Mouse (Mus musculus): ENCODE results near the gene Gm17334. TPM values are rescaled to one million over a fixed set of nuclear protein-coding genes. Genes with fewer than 3 reads are reported as not detected.

Gm17334 gene
- polyA plus RNA-seq, 1 experiment from 2014 or later, result not detected

- H3K4me1 ChIP-seq (ENCODE audit: control insufficient read depth, insufficient read depth, low read length), result no peaks in the 10 kb centered on the region
- ATAC-seq (ENCODE audit: low FRiP score, low TSS enrichment), result no peak
- H3K27me3 ChIP-seq (ENCODE audit: control insufficient read depth, insufficient read depth, low read length), result no peaks in the 10 kb centered on the region
- WGBS, result 83% methylated on average over 6 of the region's 6 CpGs
- no peaks in the 10 kb centered on the region for H3K9me3 ChIP-seq (ENCODE audit: control insufficient read depth, low read length)
- no peak overlapping the region for H3K4me3 ChIP-seq (ENCODE audit: low read length)
- no peak overlapping the region for H3K27ac ChIP-seq (ENCODE audit: low read depth, low read length)
- H3K36me3 ChIP-seq (ENCODE audit: control insufficient read depth, insufficient read depth, low read length), result no peaks in the 10 kb centered on the region
- no peak overlapping the region for H3K9ac ChIP-seq (ENCODE audit: low read depth, low read length)
- no peak overlapping the region for H3K4me2 ChIP-seq (replicated peaks; ENCODE audit: low read depth, low read length)
These were observed 24.4 kb downstream of the Gm17334 start for GRCm38 (mm10) chr11:53748614-53749013.

- H3K27ac ChIP-seq (ENCODE audit: low read depth, low read length), result no peak overlapping the region
- H3K4me3 ChIP-seq (ENCODE audit: low read length), result no peak overlapping the region
- no peak for ATAC-seq (ENCODE audit: low FRiP score, low TSS enrichment)
- no peaks in the 10 kb centered on the region for H3K36me3 ChIP-seq (ENCODE audit: control insufficient read depth, insufficient read depth, low read length)
- no peaks in the 10 kb centered on the region for H3K4me1 ChIP-seq (ENCODE audit: control insufficient read depth, insufficient read depth, low read length)
- H3K4me2 ChIP-seq (replicated peaks; ENCODE audit: low read depth, low read length), result no peak overlapping the region
- H3K9ac ChIP-seq (ENCODE audit: low read depth, low read length), result no peak overlapping the region
- no peaks in the 10 kb centered on the region for H3K27me3 ChIP-seq (ENCODE audit: control insufficient read depth, insufficient read depth, low read length)
- no peaks in the 10 kb centered on the region for H3K9me3 ChIP-seq (ENCODE audit: control insufficient read depth, low read length)
- WGBS, result 85% methylated on average over 9 of the region's 9 CpGs
These were observed 25.0 kb downstream of the Gm17334 start for GRCm38 (mm10) chr11:53747985-53748384.

GRCm38 (mm10) chr11:53745260-53745659 lies 27.7 kb downstream of the Gm17334 start:
- Histone ChIP-seq H3K4me1 (ENCODE audit: control insufficient read depth, insufficient read depth, low read length) (no peaks in the 10 kb centered on the region), H3K27ac (ENCODE audit: low read depth, low read length) (no peak overlapping the region), H3K9ac (ENCODE audit: low read depth, low read length) (no peak overlapping the region), H3K9me3 (ENCODE audit: control insufficient read depth, low read length) (no peaks in the 10 kb centered on the region), H3K4me2 (replicated peaks; ENCODE audit: low read depth, low read length) (no peak overlapping the region), H3K27me3 (ENCODE audit: control insufficient read depth, insufficient read depth, low read length) (no peaks in the 10 kb centered on the region), H3K4me3 (ENCODE audit: low read length) (no peak overlapping the region), H3K36me3 (ENCODE audit: control insufficient read depth, insufficient read depth, low read length) (no peaks in the 10 kb centered on the region)
- no peak for ATAC-seq (ENCODE audit: low FRiP score, low TSS enrichment)
- WGBS, result 88% methylated on average over 2 of the region's 2 CpGs

GRCm38 (mm10) chr11:53742353-53742752 lies 30.6 kb downstream of the Gm17334 start:
- no peaks in the 10 kb centered on the region for H3K27me3 ChIP-seq (ENCODE audit: control insufficient read depth, insufficient read depth, low read length)
- H3K4me3 ChIP-seq (ENCODE audit: low read length), result no peak overlapping the region
- H3K4me2 ChIP-seq (replicated peaks; ENCODE audit: low read depth, low read length), result no peak overlapping the region
- H3K36me3 ChIP-seq (ENCODE audit: control insufficient read depth, insufficient read depth, low read length), result no peaks in the 10 kb centered on the region
- ATAC-seq (ENCODE audit: low FRiP score, low TSS enrichment), result no peak
- no peaks in the 10 kb centered on the region for H3K9me3 ChIP-seq (ENCODE audit: control insufficient read depth, low read length)
- no peak overlapping the region for H3K9ac ChIP-seq (ENCODE audit: low read depth, low read length)
- H3K4me1 ChIP-seq (ENCODE audit: control insufficient read depth, insufficient read depth, low read length), result no peaks in the 10 kb centered on the region
- WGBS, result 50% methylated on average over 5 of the region's 5 CpGs
- no peak overlapping the region for H3K27ac ChIP-seq (ENCODE audit: low read depth, low read length)

- 36% methylated on average over 6 of the region's 6 CpGs for WGBS
- peak; percentile 70 for ATAC-seq (ENCODE audit: low FRiP score, low TSS enrichment)
These were observed 35.4 kb downstream of the Gm17334 start for GRCm38 (mm10) chr11:53737573-53737946.

GRCm38 (mm10) chr11:53736771-53737572 lies 36.0 kb downstream of the Gm17334 start:
- 48% methylated on average over 14 of the region's 14 CpGs for WGBS
- no peak overlapping the region for H3K27ac ChIP-seq (ENCODE audit: low read depth, low read length)
- peak; percentile 84 for ATAC-seq (ENCODE audit: low FRiP score, low TSS enrichment)
- no peaks in the 10 kb centered on the region for H3K4me1 ChIP-seq (ENCODE audit: control insufficient read depth, insufficient read depth, low read length)
- no peak overlapping the region for H3K4me3 ChIP-seq (ENCODE audit: low read length)
- H3K9ac ChIP-seq (ENCODE audit: low read depth, low read length), result no peak overlapping the region
- H3K9me3 ChIP-seq (ENCODE audit: control insufficient read depth, low read length), result no peaks in the 10 kb centered on the region
- H3K36me3 ChIP-seq (ENCODE audit: control insufficient read depth, insufficient read depth, low read length), result no peaks in the 10 kb centered on the region
- H3K27me3 ChIP-seq (ENCODE audit: control insufficient read depth, insufficient read depth, low read length), result no peaks in the 10 kb centered on the region
- H3K4me2 ChIP-seq (replicated peaks; ENCODE audit: low read depth, low read length), result no peak overlapping the region

More at GRCm38 (mm10) chr11:53737573-53737946, 35.4 kb downstream of the Gm17334 start:
- H3K36me3 ChIP-seq (ENCODE audit: control insufficient read depth, insufficient read depth, low read length), result no peaks in the 10 kb centered on the region
- H3K4me3 ChIP-seq (ENCODE audit: low read length), result no peak overlapping the region
- no peak overlapping the region for H3K4me2 ChIP-seq (replicated peaks; ENCODE audit: low read depth, low read length)
- H3K27ac ChIP-seq (ENCODE audit: low read depth, low read length), result no peak overlapping the region
- H3K9ac ChIP-seq (ENCODE audit: low read depth, low read length), result no peak overlapping the region
- H3K4me1 ChIP-seq (ENCODE audit: control insufficient read depth, insufficient read depth, low read length), result no peaks in the 10 kb centered on the region
- no peaks in the 10 kb centered on the region for H3K9me3 ChIP-seq (ENCODE audit: control insufficient read depth, low read length)
- no peaks in the 10 kb centered on the region for H3K27me3 ChIP-seq (ENCODE audit: control insufficient read depth, insufficient read depth, low read length)

- no peaks in the 10 kb centered on the region for H3K36me3 ChIP-seq (ENCODE audit: control insufficient read depth, insufficient read depth, low read length)
- H3K4me3 ChIP-seq (ENCODE audit: low read length), result no peak overlapping the region
- ATAC-seq (ENCODE audit: low FRiP score, low TSS enrichment), result peak; percentile 71
- H3K4me1 ChIP-seq (ENCODE audit: control insufficient read depth, insufficient read depth, low read length), result no peaks in the 10 kb centered on the region
- H3K9ac ChIP-seq (ENCODE audit: low read depth, low read length), result 0 out of 2 replicates have a peak overlapping the region, but pooled peaks have one; percentile 34
- WGBS, result 39% methylated on average over 17 of the region's 17 CpGs
- H3K9me3 ChIP-seq (ENCODE audit: control insufficient read depth, low read length), result no peaks in the 10 kb centered on the region
- H3K27me3 ChIP-seq (ENCODE audit: control insufficient read depth, insufficient read depth, low read length), result no peaks in the 10 kb centered on the region
- H3K4me2 ChIP-seq (replicated peaks; ENCODE audit: low read depth, low read length), result peak overlapping the region; percentile 35
- no peak overlapping the region for H3K27ac ChIP-seq (ENCODE audit: low read depth, low read length)
These were observed 37.2 kb downstream of the Gm17334 start for GRCm38 (mm10) chr11:53735682-53736245.

GRCm38 (mm10) chr11:53734970-53735681 lies 37.9 kb downstream of the Gm17334 start:
- Histone ChIP-seq H3K27me3 (ENCODE audit: control insufficient read depth, insufficient read depth, low read length) (no peaks in the 10 kb centered on the region), H3K27ac (ENCODE audit: low read depth, low read length) (no peak overlapping the region), H3K9ac (ENCODE audit: low read depth, low read length) (no peak overlapping the region), H3K4me3 (ENCODE audit: low read length) (no peak overlapping the region), H3K36me3 (ENCODE audit: control insufficient read depth, insufficient read depth, low read length) (no peaks in the 10 kb centered on the region), H3K4me2 (replicated peaks; ENCODE audit: low read depth, low read length) (no peak overlapping the region), H3K4me1 (ENCODE audit: control insufficient read depth, insufficient read depth, low read length) (no peaks in the 10 kb centered on the region), H3K9me3 (ENCODE audit: control insufficient read depth, low read length) (no peaks in the 10 kb centered on the region)
- 70% methylated on average over 18 of the region's 18 CpGs for WGBS
- ATAC-seq (ENCODE audit: low FRiP score, low TSS enrichment), result no peak

- Histone ChIP-seq H3K4me3 (ENCODE audit: low read length) (no peak overlapping the region), H3K9me3 (ENCODE audit: control insufficient read depth, low read length) (no peaks in the 10 kb centered on the region), H3K9ac (ENCODE audit: low read depth, low read length) (no peak overlapping the region), H3K27ac (ENCODE audit: low read depth, low read length) (no peak overlapping the region), H3K27me3 (ENCODE audit: control insufficient read depth, insufficient read depth, low read length) (no peaks in the 10 kb centered on the region), H3K4me1 (ENCODE audit: control insufficient read depth, insufficient read depth, low read length) (no peaks in the 10 kb centered on the region), H3K4me2 (replicated peaks; ENCODE audit: low read depth, low read length) (no peak overlapping the region), H3K36me3 (ENCODE audit: control insufficient read depth, insufficient read depth, low read length) (no peaks in the 10 kb centered on the region)
- no peak for ATAC-seq (ENCODE audit: low FRiP score, low TSS enrichment)
- WGBS, result 85% methylated on average over 2 of the region's 2 CpGs
These were observed 38.6 kb downstream of the Gm17334 start for GRCm38 (mm10) chr11:53734431-53734830.

All from kidney, embryonic 14.5 days (tissue).